Mouse (Mus musculus) olfactory bulb, adult 2 months (tissue): ENCODE measurements at regions not wholly inside any gene's neighbourhood (a gene's known extent, or its start where the extent isn't known, plus 50 kb on each side); places are given as distances from the start of the nearest gene placed in this dataset.

ENCODE experiments used
- CTCF ChIP-seq: fragments of 200-500 bp; IDR thresholded peaks from 2 replicates; pipeline ENCODE4 v1.5.1; 2012; ENCODE audit warnings: low read depth, mild to moderate bottlenecking, low read length, moderate library complexity; ENCODE audit not compliant: insufficient read depth
- POLR2A ChIP-seq: fragments of 200-500 bp; IDR thresholded peaks from 2 replicates; pipeline ENCODE4 v1.6.1; 2012; ENCODE audit warnings: mild to moderate bottlenecking, low read depth, low read length, moderate library complexity; ENCODE audit not compliant: insufficient read depth

DNA sequence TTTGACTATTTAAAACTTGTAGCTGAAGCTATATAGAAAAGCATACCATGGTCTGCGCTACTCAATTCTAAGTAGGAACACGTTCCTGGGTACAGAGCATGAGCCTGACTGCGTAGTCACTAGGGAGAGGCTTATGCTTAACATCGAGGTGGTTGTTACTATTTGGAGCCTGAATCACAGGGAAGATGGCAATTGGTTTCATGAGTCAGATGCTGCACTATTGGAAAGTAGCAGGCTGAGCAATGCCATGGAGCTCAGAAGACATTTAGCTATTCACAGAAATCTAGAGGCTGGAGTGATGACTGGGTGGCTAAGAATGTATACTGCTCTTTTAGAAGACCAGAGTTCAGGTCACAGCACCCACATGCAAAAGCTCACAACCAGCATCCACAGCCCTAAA is 302.4 kb upstream of the Gcfc2 start:
- TF ChIP-seq CTCF: no peak
- TF ChIP-seq POLR2A: no peak
